Mouse (Mus musculus) lung, embryonic 15.5 days (tissue): ENCODE measurements at regions not wholly inside any gene's neighbourhood (a gene's known extent, or its start where the extent isn't known, plus 50 kb on each side); places are given as distances from the start of the nearest gene placed in this dataset.

Experiments used
- ATAC-seq: fragments of 200-750 bp; cut with Nextera tagmentation; 2 replicates; pipeline ENCODE4 v1.8.0; 2017; ENCODE audit warnings: moderate number of reproducible peaks, borderline replicate concordance; ENCODE audit not compliant: low FRiP score, low TSS enrichment; ENCODE audit errors: extremely low read depth
- H3K27ac ChIP-seq: fragments of 300-500 bp; sonication (generic); 2 replicates; pipeline ENCODE4 v1.5.1; 2015; ENCODE audit warnings: moderate library complexity, mild to moderate bottlenecking, inconsistent platforms
- H3K27me3 ChIP-seq: fragments of 300-500 bp; sonication (generic); 2 replicates; pipeline ENCODE4 v1.6.1; 2015; ENCODE audit warnings: inconsistent platforms
- H3K36me3 ChIP-seq: fragments of 300-500 bp; sonication (generic); 2 replicates; pipeline ENCODE4 v1.6.1; 2015; ENCODE audit warnings: inconsistent platforms
- H3K4me1 ChIP-seq: fragments of 300-500 bp; sonication (generic); 2 replicates; pipeline ENCODE4 v1.6.1; 2015; ENCODE audit warnings: inconsistent platforms
- H3K4me2 ChIP-seq: fragments of 300-500 bp; sonication (generic); 2 replicates; pipeline ENCODE4 v1.6.1; 2015; ENCODE audit warnings: inconsistent platforms, mild to moderate bottlenecking, moderate library complexity
- H3K4me3 ChIP-seq: fragments of 300-500 bp; sonication (generic); 2 replicates; pipeline ENCODE4 v1.5.1; 2015; ENCODE audit warnings: mild to moderate bottlenecking, inconsistent platforms
- H3K9ac ChIP-seq: fragments of 300-500 bp; sonication (generic); 2 replicates; pipeline ENCODE4 v1.6.1; 2015; ENCODE audit warnings: inconsistent platforms
- H3K9me3 ChIP-seq: fragments of 300-500 bp; sonication (generic); 2 replicates; pipeline ENCODE4 v1.6.1; 2016; ENCODE audit warnings: inconsistent platforms
- WGBS: fragments of 180-500 bp; shearing (Covaris S2); methylation state at CpG from one replicate; pipeline ENCODE4 v1.1.7; 2015; 5-methylcytosine and 5-hydroxymethylcytosine counted together

DNA sequence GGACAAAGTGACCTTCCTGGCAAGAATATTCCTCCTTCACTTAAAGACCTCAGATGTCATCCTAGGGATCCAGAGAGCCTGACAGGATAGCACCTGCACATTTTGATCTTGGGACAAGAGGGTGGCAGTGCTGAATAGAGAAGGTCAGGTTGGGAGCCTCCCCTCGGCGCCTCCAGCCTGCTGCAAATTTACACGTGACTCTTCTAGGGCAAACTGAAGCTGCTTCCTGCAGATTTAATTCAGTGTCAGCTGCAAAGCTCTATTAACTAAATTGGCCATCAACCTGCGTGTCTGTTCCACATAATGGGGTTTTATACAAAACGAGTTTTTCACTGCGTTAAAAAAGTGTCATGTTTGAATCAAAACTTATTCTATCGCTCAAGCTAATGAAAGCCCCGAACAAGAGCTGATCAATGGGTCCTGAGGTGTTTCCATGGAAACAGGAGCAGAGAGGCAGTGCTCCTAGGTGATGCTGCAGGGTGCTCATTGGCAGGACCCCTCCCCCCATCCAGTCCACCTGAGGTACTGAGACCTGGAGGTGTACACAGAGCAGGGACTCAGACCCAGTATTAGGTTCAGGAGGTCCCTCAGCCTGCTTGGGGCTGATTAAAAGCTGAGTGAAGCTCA is 82.6 kb upstream of the Mycn start:
- ATAC-seq = no peak
- no peak overlapping the region for H3K4me2 ChIP-seq
- no peak overlapping the region for H3K4me3 ChIP-seq
- H3K9ac ChIP-seq = no peak overlapping the region
- 73% methylated on average over 8 of the region's 8 CpGs for WGBS
- no peaks in the 10 kb centered on the region for H3K9me3 ChIP-seq
- H3K27me3 ChIP-seq = no peaks in the 10 kb centered on the region
- no peaks in the 10 kb centered on the region for H3K36me3 ChIP-seq
- H3K27ac ChIP-seq = no peak overlapping the region
- no peaks in the 10 kb centered on the region for H3K4me1 ChIP-seq

GRCm38 (mm10) chr12:13011023-13011761 is 69.5 kb upstream of the Mycn start:
- Histone ChIP-seq H3K36me3 (no peaks in the 10 kb centered on the region), H3K9me3 (no peaks in the 10 kb centered on the region), H3K4me3 (no peak overlapping the region), H3K9ac (no peak overlapping the region), H3K4me1 (no peaks in the 10 kb centered on the region), H3K27me3 (no peaks in the 10 kb centered on the region), H3K27ac (no peak overlapping the region), H3K4me2 (no peak overlapping the region)
- WGBS = 71% methylated on average over 9 of the region's 9 CpGs
- no peak for ATAC-seq

GRCm38 (mm10) chr12:13010405-13010804 is 68.7 kb upstream of the Mycn start:
- Histone ChIP-seq H3K4me3 (no peak overlapping the region), H3K9ac (no peak overlapping the region), H3K4me2 (no peak overlapping the region), H3K9me3 (no peaks in the 10 kb centered on the region), H3K4me1 (no peaks in the 10 kb centered on the region), H3K27ac (no peak overlapping the region), H3K36me3 (no peaks in the 10 kb centered on the region), H3K27me3 (no peaks in the 10 kb centered on the region)
- WGBS = 76% methylated on average over 3 of the region's 3 CpGs
- ATAC-seq = no peak

DNA sequence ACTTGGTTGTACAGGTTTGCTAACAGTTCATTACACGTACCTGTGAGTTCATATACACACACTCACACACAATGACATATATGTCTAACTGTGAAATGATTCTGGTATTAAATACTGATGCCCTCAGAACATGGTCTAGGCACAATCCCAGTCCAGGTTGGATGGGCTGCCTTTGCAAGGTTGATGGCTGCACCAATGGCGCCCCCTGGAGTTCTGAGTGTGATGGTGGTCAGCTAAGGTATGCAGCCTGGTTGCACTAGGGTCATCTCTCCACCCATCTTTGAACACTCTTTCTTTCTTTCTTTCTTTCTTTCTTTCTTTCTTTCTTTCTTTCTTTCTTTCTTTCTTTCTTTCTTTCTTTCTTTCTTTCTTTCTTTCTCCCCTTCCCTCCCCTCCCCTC is 67.8 kb upstream of the Mycn start:
- ATAC-seq = no peak
- H3K36me3 ChIP-seq = no peaks in the 10 kb centered on the region
- WGBS = 40% methylated on average over 2 of the region's 2 CpGs

DNA sequence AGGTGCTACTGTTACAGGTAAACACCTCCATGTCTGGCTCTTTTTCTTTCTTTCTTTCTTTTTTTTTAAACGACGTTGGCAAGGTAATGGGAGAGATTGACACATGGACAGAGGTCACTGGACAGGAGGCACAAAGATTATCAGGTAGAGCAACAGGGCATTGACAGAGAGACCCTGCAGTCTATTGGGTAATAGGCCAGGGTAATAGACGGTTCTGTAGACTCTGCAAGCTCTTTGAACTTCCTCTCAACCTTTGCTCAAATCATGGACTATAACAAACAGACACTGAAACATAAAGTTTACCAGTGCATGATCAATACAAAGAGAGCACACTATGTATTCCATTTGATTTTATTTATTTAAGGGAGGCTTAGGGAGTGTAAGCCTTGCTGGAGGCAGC is 61.0 kb upstream of the Mycn start:
- Histone ChIP-seq H3K4me2 (no peak overlapping the region), H3K4me3 (no peak overlapping the region), H3K4me1 (no peaks in the 10 kb centered on the region), H3K27me3 (no peaks in the 10 kb centered on the region), H3K27ac (no peak overlapping the region), H3K36me3 (no peaks in the 10 kb centered on the region), H3K9ac (no peak overlapping the region), H3K9me3 (no peaks in the 10 kb centered on the region)
- ATAC-seq = no peak
- WGBS = 70% methylated on average over 3 of the region's 3 CpGs

More for the DNA sequence above, 67.8 kb upstream of the Mycn start:
- H3K9me3 ChIP-seq = no peaks in the 10 kb centered on the region
- no peak overlapping the region for H3K9ac ChIP-seq
- H3K27ac ChIP-seq = no peak overlapping the region
- no peaks in the 10 kb centered on the region for H3K4me1 ChIP-seq
- H3K4me3 ChIP-seq = no peak overlapping the region
- no peak overlapping the region for H3K4me2 ChIP-seq
- no peaks in the 10 kb centered on the region for H3K27me3 ChIP-seq

- no peak for ATAC-seq
- Histone ChIP-seq H3K27me3 (no peaks in the 10 kb centered on the region), H3K36me3 (no peaks in the 10 kb centered on the region), H3K4me1 (no peaks in the 10 kb centered on the region), H3K9me3 (no peaks in the 10 kb centered on the region), H3K27ac (no peak overlapping the region), H3K9ac (no peak overlapping the region), H3K4me2 (no peak overlapping the region), H3K4me3 (no peak overlapping the region)
- WGBS = 84% methylated on average over 6 of the region's 6 CpGs
Observed at GRCm38 (mm10) chr12:13002069-13002590, 60.4 kb upstream of the Mycn start.

- Histone ChIP-seq H3K4me1 (peaks cover 22% of the 10 kb centered on the region), H3K36me3 (no peaks in the 10 kb centered on the region), H3K9ac (no peak overlapping the region), H3K9me3 (no peaks in the 10 kb centered on the region), H3K4me2 (no peak overlapping the region), H3K27me3 (no peaks in the 10 kb centered on the region), H3K27ac (no peak overlapping the region), H3K4me3 (no peak overlapping the region)
- no peak for ATAC-seq
- WGBS = 55% methylated on average over 9 of the region's 9 CpGs
Observed at GRCm38 (mm10) chr12:12995974-12996361, 54.3 kb upstream of the Mycn start.

DNA sequence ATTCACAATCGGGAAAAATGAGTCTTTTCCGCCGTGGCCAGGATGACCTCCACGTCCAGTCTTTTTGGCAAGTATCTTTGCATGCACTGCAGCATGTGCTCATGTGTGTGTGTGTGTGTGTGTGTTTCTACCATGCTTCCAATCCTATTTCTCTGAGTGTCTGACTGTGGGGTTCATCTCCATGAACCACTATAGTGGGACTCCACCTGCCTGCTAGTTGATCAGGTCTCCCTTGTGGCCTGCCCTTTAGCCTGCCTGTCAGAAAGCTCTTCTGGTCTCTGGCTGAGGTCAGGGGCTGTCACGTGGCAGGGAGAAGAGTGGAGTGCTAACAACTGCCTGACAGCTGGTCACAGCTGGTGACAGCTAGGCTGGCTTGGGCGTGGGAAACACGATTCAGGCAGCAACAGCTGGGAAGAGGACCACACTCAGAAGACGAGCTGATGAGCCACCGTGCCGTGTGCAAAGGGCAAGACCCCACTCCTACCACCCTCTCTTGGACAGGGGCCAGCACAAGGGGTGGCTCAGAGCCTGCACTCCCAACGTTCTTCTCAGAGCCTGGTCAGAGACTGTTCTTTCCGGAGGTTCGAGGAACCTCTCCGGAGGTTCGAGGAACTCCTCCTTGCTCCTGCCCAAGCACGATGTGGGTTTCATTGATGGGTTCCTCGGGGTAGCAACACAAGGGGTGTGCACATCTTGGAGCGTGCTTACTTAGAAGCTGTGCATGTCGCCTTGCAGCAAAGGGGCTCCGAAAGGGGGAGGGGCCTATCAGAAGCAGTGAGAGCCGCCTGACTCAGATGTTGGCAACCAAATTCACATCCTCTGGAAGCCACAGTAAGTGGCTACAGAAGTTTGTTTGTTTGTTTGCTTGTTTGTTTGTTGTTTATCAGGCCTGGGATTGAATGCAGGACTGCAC is 53.6 kb upstream of the Mycn start:
- Histone ChIP-seq H3K36me3 (no peaks in the 10 kb centered on the region), H3K9ac (no peak overlapping the region), H3K9me3 (no peaks in the 10 kb centered on the region), H3K4me2 (0 out of 2 replicates have a peak overlapping the region, but pooled peaks have one; percentile 1), H3K27me3 (no peaks in the 10 kb centered on the region), H3K4me1 (peaks cover 22% of the 10 kb centered on the region), H3K4me3 (no peak overlapping the region), H3K27ac (no peak overlapping the region)
- ATAC-seq = peak; percentile 91
- WGBS = 33% methylated on average over 21 of the region's 21 CpGs

DNA sequence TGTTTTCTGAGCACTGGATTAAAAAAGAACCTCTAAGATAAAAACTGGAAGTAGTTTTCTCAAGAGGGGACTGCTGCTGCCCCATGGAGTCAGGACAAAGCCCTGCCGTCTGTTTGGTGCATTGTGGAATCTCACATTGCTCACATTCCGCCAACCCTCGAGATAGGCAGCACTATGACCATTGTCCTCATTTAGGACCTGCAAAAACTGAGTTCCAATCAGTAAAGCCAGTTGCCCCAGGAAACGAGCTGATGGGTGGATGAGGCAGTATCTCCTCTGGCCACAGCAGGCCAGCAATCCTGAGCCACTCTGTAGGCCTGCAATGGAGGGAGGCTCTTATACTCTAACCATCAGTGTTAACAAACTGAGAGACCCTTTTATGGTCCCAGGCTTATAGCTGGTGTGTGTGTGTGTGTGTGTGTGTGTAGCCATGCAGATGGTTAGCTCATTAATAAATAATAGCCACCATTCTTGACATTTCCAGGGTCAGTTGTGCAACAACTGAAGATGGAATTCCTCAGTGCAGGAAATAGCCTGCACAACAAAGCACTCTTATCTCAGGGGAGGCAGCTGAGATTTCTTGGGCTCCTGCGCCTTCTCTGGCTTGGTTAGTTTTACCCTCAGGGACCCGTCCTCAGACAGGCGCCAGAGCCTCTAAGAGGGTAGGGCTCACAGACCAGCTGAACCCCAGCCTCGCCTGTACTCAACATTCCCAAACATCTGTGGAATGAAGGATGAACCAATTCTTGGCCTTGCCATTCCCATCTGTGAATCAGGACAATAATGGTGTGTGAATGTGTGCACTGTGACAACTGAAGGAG is 52.4 kb upstream of the Mycn start:
- no peak overlapping the region; the same call in 1 of the 2 replicates for H3K27ac ChIP-seq
- no peak overlapping the region for H3K9ac ChIP-seq
- WGBS = 36% methylated on average over 8 of the region's 8 CpGs
- no peak overlapping the region for H3K4me2 ChIP-seq
- no peaks in the 10 kb centered on the region for H3K36me3 ChIP-seq
- H3K9me3 ChIP-seq = no peaks in the 10 kb centered on the region
- H3K27me3 ChIP-seq = no peaks in the 10 kb centered on the region
- H3K4me3 ChIP-seq = no peak overlapping the region
- peak; percentile 35; the same call in 1 of the 2 replicates for ATAC-seq
- H3K4me1 ChIP-seq = peaks cover 22% of the 10 kb centered on the region
